Mouse (Mus musculus) thymus, adult 2 months (tissue): ENCODE measurements at regions not wholly inside any gene's neighbourhood (a gene's known extent, or its start where the extent isn't known, plus 50 kb on each side); places are given as distances from the start of the nearest gene placed in this dataset.

Experiments
- CTCF ChIP-seq: fragments of 200-500 bp; IDR thresholded peaks from 2 replicates; pipeline ENCODE4 v1.5.1; 2012; ENCODE audit warnings: mild to moderate bottlenecking, control low read depth, low read length, moderate library complexity, borderline replicate concordance; ENCODE audit not compliant: control insufficient read depth, poor library complexity, insufficient read depth; ENCODE audit errors: extremely low read depth
- POLR2A ChIP-seq: fragments of 200-500 bp; IDR thresholded peaks from 2 replicates; pipeline ENCODE4 v1.6.1; 2012; ENCODE audit warnings: mild to moderate bottlenecking, low read length, control low read depth, moderate library complexity; ENCODE audit not compliant: control insufficient read depth, poor library complexity, insufficient read depth; ENCODE audit errors: extremely low read depth

DNA sequence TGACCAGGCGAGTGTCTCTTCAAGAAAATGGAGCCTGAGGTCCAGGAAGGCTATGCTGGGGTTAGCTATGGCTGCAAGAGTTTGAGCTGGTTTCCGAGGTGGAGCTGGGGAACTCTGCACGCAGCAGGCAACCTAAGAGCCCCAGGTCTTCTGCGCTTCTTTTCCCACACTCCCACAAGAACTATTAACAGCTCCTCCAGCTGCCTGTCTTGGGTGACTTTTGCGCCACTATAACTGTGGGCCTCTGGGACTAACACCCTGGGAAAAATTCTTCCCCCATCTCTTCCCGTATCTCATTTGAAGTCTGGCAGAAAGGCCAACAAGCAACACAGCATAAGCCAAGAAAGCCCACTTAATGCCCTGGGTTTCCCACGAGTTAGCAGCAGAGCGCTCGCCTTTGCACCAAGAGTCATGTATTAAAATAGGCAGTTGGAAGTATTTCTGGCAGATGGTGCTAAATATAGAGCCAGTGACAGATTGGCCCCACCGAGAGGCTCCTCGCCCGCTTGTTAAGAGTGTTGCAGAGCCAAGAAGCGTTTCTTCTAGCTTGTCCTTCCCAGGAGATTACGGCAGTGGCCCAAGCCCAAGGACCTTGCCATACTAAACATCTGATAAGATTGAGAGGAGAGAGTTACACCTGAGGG is 81.9 kb downstream of the Tsen15 start:
- no peak for TF ChIP-seq CTCF
- TF ChIP-seq POLR2A: no peak
